9 mouse cellular contexts compared by ENCODE assay signal in the genomic region with DNA sequence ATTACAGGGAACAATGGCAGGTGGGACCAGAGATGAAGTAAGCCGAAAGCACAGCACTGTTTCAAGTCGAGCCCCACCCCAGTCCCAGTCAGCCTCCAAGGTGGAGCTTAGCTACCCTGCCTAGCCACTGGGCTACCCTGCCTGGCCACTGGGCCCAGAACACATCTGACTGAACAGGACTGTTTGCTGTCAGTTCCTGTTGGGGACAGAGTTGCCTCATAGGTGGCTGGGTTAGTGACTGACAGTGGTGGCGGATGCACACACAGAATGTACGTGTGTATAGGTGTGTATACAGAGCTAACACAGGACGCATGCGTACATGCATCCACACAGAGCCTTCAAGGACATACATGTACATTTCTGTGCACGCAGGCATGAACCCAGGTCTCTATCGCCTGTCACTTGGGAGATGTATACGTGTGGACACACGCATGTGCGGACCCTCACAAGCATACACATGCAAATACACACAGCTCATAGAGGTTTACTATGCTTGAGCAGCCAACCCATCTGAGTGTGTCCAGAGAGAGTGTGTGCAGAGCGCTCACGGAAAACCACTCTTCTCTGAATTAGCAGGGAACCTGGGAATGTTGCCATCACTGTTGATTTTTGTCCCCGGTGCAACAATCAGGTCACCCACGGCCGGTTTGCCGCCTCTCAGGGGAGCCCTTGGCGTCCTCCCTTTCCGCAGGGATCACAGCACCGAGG. TPM values are rescaled to one million over a fixed set of nuclear protein-coding genes. Genes with fewer than 3 reads are reported as not detected.
A peak's percentile ranks its signal among the peaks of the same experiment; 100 is the strongest.
DNase-seq lines count a peak whose midpoint lies in the region; ATAC-seq and TF ChIP-seq lines count a peak whose summit lies in the region.
"Had no signal": no experiment of that assay in that cellular context is flagged by ENCODE, and none has a peak within 500 bp of the region (broad histone marks: within the 10 kb centered on the region; RNA-seq: fewer than 3 reads in every experiment).

No protein-coding gene starts in this region.

- peak; percentile 13 for DNase-seq in CD4-positive, CD25-positive, alpha-beta regulatory T cell, adult 2 months (ENCODE audit: low read depth, low spot score)
- DNase-seq in gastrocnemius, postnatal 25 days: no peak
- no peak for DNase-seq in frontal cortex, adult 2 months (ENCODE audit: extremely low spot score in 1 of 2, low spot score in 1 of 2)

- 39% methylated on average over 20 of the region's 20 CpGs for WGBS in limb, embryonic 12.5 days
- WGBS in small intestine, adult 2 months: 30% methylated on average over 20 of the region's 20 CpGs

- TF ChIP-seq POLR2A in small intestine, adult 2 months (IDR thresholded peaks at IDR 0.05; ENCODE audit: low read depth, low read length): no peak

- peaks cover 89% of the 10 kb centered on the region for H3K27me3 ChIP-seq in megakaryocyte, embryonic 14.5 days (replicated peaks)
- peaks cover 25% of the 10 kb centered on the region for H3K27me3 ChIP-seq in limb, embryonic 12.5 days
- no peaks in the 10 kb centered on the region for H3K27me3 ChIP-seq in small intestine, adult 2 months (ENCODE audit: control insufficient read depth, insufficient read depth, low read length)

- peaks cover 2% of the 10 kb centered on the region; the same call in 1 of the 2 replicates for H3K9me3 ChIP-seq in megakaryocyte, embryonic 14.5 days
- no peaks in the 10 kb centered on the region for H3K9me3 ChIP-seq in limb, embryonic 12.5 days

- H3K4me3 ChIP-seq in megakaryocyte, embryonic 14.5 days (replicated peaks): peak overlapping the region; percentile 92
- peak overlapping the region; percentile 65 for H3K4me3 ChIP-seq in limb, embryonic 12.5 days (replicated peaks)
- H3K4me3 ChIP-seq in small intestine, adult 2 months (ENCODE audit: low read depth, low read length): peak overlapping the region; percentile 65

- peak overlapping the region; percentile 70 for H3K9ac ChIP-seq in limb, embryonic 12.5 days (replicated peaks)

- H3K4me2 ChIP-seq in limb, embryonic 12.5 days: peak overlapping the region; percentile 97

- peaks cover 22% of the 10 kb centered on the region for H3K4me1 ChIP-seq in megakaryocyte, embryonic 14.5 days
- peaks cover 19% of the 10 kb centered on the region for H3K4me1 ChIP-seq in limb, embryonic 12.5 days (replicated peaks)
- no peaks in the 10 kb centered on the region; the same call in 1 of the 2 replicates for H3K4me1 ChIP-seq in small intestine, adult 2 months (ENCODE audit: control insufficient read depth, insufficient read depth, insufficient read length, low read length)

- H3K36me3 ChIP-seq in megakaryocyte, embryonic 14.5 days (replicated peaks; ENCODE audit: low read length): no peaks in the 10 kb centered on the region
- no peaks in the 10 kb centered on the region for H3K36me3 ChIP-seq in limb, embryonic 12.5 days
- H3K36me3 ChIP-seq in small intestine, adult 2 months (ENCODE audit: control insufficient read depth, insufficient read depth, low read length): no peaks in the 10 kb centered on the region

- no peak for ATAC-seq in CD4-positive, CD25-positive, alpha-beta regulatory T cell, adult 4 months
- no peak for ATAC-seq in megakaryocyte, adult 5-6 weeks (ENCODE audit: poor library complexity, severe bottlenecking)
- no peak for ATAC-seq in limb, embryonic 12.5 days (ENCODE audit: insufficient number of reproducible peaks, insufficient read depth, low FRiP score, low TSS enrichment, low read depth)

- TF ChIP-seq CTCF in small intestine, adult 2 months (IDR thresholded peaks at IDR 0.05; ENCODE audit: extremely low read depth, insufficient read length, insufficient replicate concordance, low read depth, low read length): no peak

- H3K27ac ChIP-seq in limb, embryonic 12.5 days: peak overlapping the region; percentile 76; the same call in 1 of the 2 replicates
- no peak overlapping the region for H3K27ac ChIP-seq in small intestine, adult 2 months (ENCODE audit: insufficient read depth, low read depth, low read length)

RNA-seq across cellular contexts. Expression of gene Gjd3, which starts 1.4 kb away (rescaled TPM):
- polyA plus RNA-seq in CD4-positive, CD25-positive, alpha-beta regulatory T cell, adult 4 months (2017; shearing (Covaris generic)): not detected
- polyA plus RNA-seq in megakaryocyte, embryonic 14.5 days (2012; ENCODE audit: insufficient read depth, low replicate concordance): not detected in 2 replicates
- total RNA-seq in megakaryocyte, adult 5-6 weeks (2015): not detected in 2 replicates
- total RNA-seq in megakaryocyte, adult 5-6 weeks (2017): not detected in 2 replicates
- 0.51 TPM in 1 of 2 replicates, not detected in the other for polyA plus RNA-seq in limb, embryonic 12.5 days (2016; fragmentation: Nextera tagmentation; extraction: Ambion mirVana)
- polyA plus RNA-seq in small intestine, adult 2 months (2012; rRNA removed): 3.6 and 5.8 TPM in 2 replicates
- total RNA-seq in gastrocnemius, postnatal 25 days (2021): not detected
- 2.9 and 3.3 TPM in 2 replicates for polyA plus RNA-seq in frontal cortex, adult 2 months (2012; rRNA removed)
- total RNA-seq: megakaryocyte-erythroid progenitor cell, adult 5-6 weeks had no signal

RNA-seq across cellular contexts. Expression of gene Top2a, which starts 42.5 kb away (rescaled TPM):
- 10 to 100 TPM; 39.6 to 58.8 TPM for polyA plus RNA-seq in CD4-positive, CD25-positive, alpha-beta regulatory T cell, adult 4 months (2017; shearing (Covaris generic))
- polyA plus RNA-seq in megakaryocyte, embryonic 14.5 days (2012; ENCODE audit: insufficient read depth, low replicate concordance): 6.9 and 12.1 TPM in 2 replicates
- 299 and 310 TPM in 2 replicates for total RNA-seq in megakaryocyte, adult 5-6 weeks (2015)
- total RNA-seq in megakaryocyte, adult 5-6 weeks (2017): 694 and 703 TPM in 2 replicates
- 347 and 362 TPM in 2 replicates for polyA plus RNA-seq in limb, embryonic 12.5 days (2016; fragmentation: Nextera tagmentation; extraction: Ambion mirVana)
- 1.7 and 5.8 TPM in 2 replicates for polyA plus RNA-seq in small intestine, adult 2 months (2012; rRNA removed)
- total RNA-seq in gastrocnemius, postnatal 25 days (2021): 1 to 10 TPM; 2.3 to 3.8 TPM
- 2.1 and 3.1 TPM in 2 replicates for polyA plus RNA-seq in frontal cortex, adult 2 months (2012; rRNA removed)

RNA-seq across cellular contexts. Expression of gene Rara, which starts 53.8 kb away (rescaled TPM):
- polyA plus RNA-seq in CD4-positive, CD25-positive, alpha-beta regulatory T cell, adult 4 months (2017; shearing (Covaris generic)): 1 to 10 TPM; 8.6 to 8.9 TPM
- 11.8 and 25.3 TPM in 2 replicates for polyA plus RNA-seq in megakaryocyte, embryonic 14.5 days (2012; ENCODE audit: insufficient read depth, low replicate concordance)
- 124 and 125 TPM in 2 replicates for total RNA-seq in megakaryocyte, adult 5-6 weeks (2015)
- total RNA-seq in megakaryocyte, adult 5-6 weeks (2017): 38.8 and 43.3 TPM in 2 replicates
- 47.1 TPM in 2 replicates for polyA plus RNA-seq in limb, embryonic 12.5 days (2016; fragmentation: Nextera tagmentation; extraction: Ambion mirVana)
- polyA plus RNA-seq in small intestine, adult 2 months (2012; rRNA removed): 25.3 and 56.3 TPM in 2 replicates
- 10 to 100 TPM in 1 of 2 experiments, 1 to 10 TPM in 1; 9.4 to 12.8 TPM for total RNA-seq in gastrocnemius, postnatal 25 days (2021)
- 6.4 and 7.9 TPM in 2 replicates for polyA plus RNA-seq in frontal cortex, adult 2 months (2012; rRNA removed)

RNA-seq across cellular contexts. Expression of gene Igfbp4, which starts 59.6 kb away (rescaled TPM):
- 10 to 100 TPM; 12.6 to 20.7 TPM for polyA plus RNA-seq in CD4-positive, CD25-positive, alpha-beta regulatory T cell, adult 4 months (2017; shearing (Covaris generic))
- 28.0 and 111 TPM in 2 replicates for polyA plus RNA-seq in megakaryocyte, embryonic 14.5 days (2012; ENCODE audit: insufficient read depth, low replicate concordance)
- total RNA-seq in megakaryocyte, adult 5-6 weeks (2015): 16.0 and 17.3 TPM in 2 replicates
- total RNA-seq in megakaryocyte, adult 5-6 weeks (2017): 31.3 and 33.3 TPM in 2 replicates
- 1,037 and 1,115 TPM in 2 replicates for polyA plus RNA-seq in limb, embryonic 12.5 days (2016; fragmentation: Nextera tagmentation; extraction: Ambion mirVana)
- 71.6 and 78.1 TPM in 2 replicates for polyA plus RNA-seq in small intestine, adult 2 months (2012; rRNA removed)
- total RNA-seq in gastrocnemius, postnatal 25 days (2021): 10 to 100 TPM; 38.6 to 49.1 TPM
- 64.3 and 86.3 TPM in 2 replicates for polyA plus RNA-seq in frontal cortex, adult 2 months (2012; rRNA removed)
